Mouse (Mus musculus) MEL (cell line): ENCODE measurements at regions not wholly inside any gene's neighbourhood (a gene's known extent, or its start where the extent isn't known, plus 50 kb on each side); places are given as distances from the start of the nearest gene placed in this dataset.

Experiments used
- DNase-seq: peaks from one replicate; pipeline ENCODE4 v3.0.0; 2011; ENCODE audit warnings: low read depth, low spot score
- H3K27ac ChIP-seq: 2 replicates; pipeline ENCODE4 v1.5.1; 2012; ENCODE audit warnings: low read depth, mild to moderate bottlenecking, control low read depth, low read length, moderate library complexity; ENCODE audit not compliant: control insufficient read depth
- H3K27me3 ChIP-seq, 2 experiments: fragments of 150-350 bp in 1 of 2; sonication (generic) in 1 of 2; 2 replicates each; pipeline ENCODE4 v1.6.1; 2012; ENCODE audit warnings: low read length in 2 of 2, mild to moderate bottlenecking in 2 of 2, improper control_type of control experiment in 1 of 2, moderate library complexity in 1 of 2; ENCODE audit not compliant: insufficient read depth in 2 of 2, control insufficient read depth in 1 of 2
- H3K36me3 ChIP-seq, 2 experiments: 2 replicates each; pipeline ENCODE4 v1.6.1; 2012 to 2014; ENCODE audit warnings: low read length in 2 of 2, improper control_type of control experiment in 1 of 2, inconsistent platforms in 1 of 2, mild to moderate bottlenecking in 1 of 2; ENCODE audit not compliant: insufficient read depth in 2 of 2, control insufficient read depth in 1 of 2
- H3K4me1 ChIP-seq, 2 experiments: fragments of 150-350 bp in 1 of 2; sonication (generic) in 1 of 2; 2 replicates each; pipeline ENCODE4 v1.6.1; 2012; ENCODE audit warnings: low read length in 2 of 2, improper control_type of control experiment in 1 of 2, mild to moderate bottlenecking in 1 of 2; ENCODE audit not compliant: insufficient read depth in 2 of 2, control insufficient read depth in 1 of 2
- H3K4me3 ChIP-seq, 2 experiments: fragments of 150-350 bp in 1 of 2; sonication (generic) in 1 of 2; 2 replicates each; pipeline ENCODE4 v1.5.1; 2012; ENCODE audit warnings: low read depth in 2 of 2, low read length in 2 of 2, mild to moderate bottlenecking in 2 of 2, moderate library complexity in 2 of 2, control low read depth in 1 of 2, improper control_type of control experiment in 1 of 2; ENCODE audit not compliant: control insufficient read depth in 1 of 2, insufficient read depth in 1 of 2
- H3K79me2 ChIP-seq: 2 replicates; pipeline ENCODE4 v1.6.1; 2012; ENCODE audit warnings: mild to moderate bottlenecking, low read length, moderate library complexity; ENCODE audit not compliant: control insufficient read depth, poor library complexity, insufficient read depth
- H3K9ac ChIP-seq: 2 replicates; pipeline ENCODE4 v1.6.1; 2012; ENCODE audit warnings: low read depth, mild to moderate bottlenecking, control low read depth, low read length, moderate library complexity; ENCODE audit not compliant: control insufficient read depth, poor library complexity, severe bottlenecking
- H3K9me3 ChIP-seq: fragments of 150-350 bp; sonication (generic); replicated peaks from 2 replicates; pipeline ENCODE4 v1.6.1; 2012; ENCODE audit warnings: mild to moderate bottlenecking, low read length, improper control_type of control experiment, moderate library complexity; ENCODE audit not compliant: insufficient read depth
- CTCF ChIP-seq, 3 experiments: IDR thresholded peaks in 2 of 3; conservative IDR thresholded peaks in 1 of 3; 2 replicates each; pipeline ENCODE4 v1.5.1; 2011 to 2012; ENCODE audit warnings: low read length in 3 of 3, low read depth in 2 of 3, mild to moderate bottlenecking in 2 of 3, improper control_type of control experiment in 1 of 3, inconsistent platforms in 1 of 3, mixed read lengths in 1 of 3, moderate library complexity in 1 of 3; ENCODE audit not compliant: control insufficient read depth in 1 of 3, insufficient read depth in 1 of 3, poor library complexity in 1 of 3, severe bottlenecking in 1 of 3
- E2F4 ChIP-seq: IDR thresholded peaks from 2 replicates; pipeline ENCODE4 v1.6.1; 2011; ENCODE audit warnings: low read depth, low read length, improper control_type of control experiment, borderline replicate concordance
- ELF1 ChIP-seq: IDR thresholded peaks from 2 replicates; pipeline ENCODE4 v1.6.1; 2014; ENCODE audit warnings: low read depth, mild to moderate bottlenecking, inconsistent platforms, low read length, improper control_type of control experiment, moderate library complexity
- EP300 ChIP-seq, 2 experiments: IDR thresholded peaks; 2 replicates each; pipeline ENCODE4 v1.6.1; 2011; ENCODE audit warnings: improper control_type of control experiment in 2 of 2, low read length in 2 of 2, low read depth in 1 of 2, mild to moderate bottlenecking in 1 of 2
- ETS1 ChIP-seq: IDR thresholded peaks from 2 replicates; pipeline ENCODE4 v1.6.1; 2012; ENCODE audit warnings: low read depth, mild to moderate bottlenecking, inconsistent platforms, low read length, improper control_type of control experiment, moderate library complexity
- GATA1 ChIP-seq: IDR thresholded peaks from 2 replicates; pipeline ENCODE4 v1.6.1; 2011; ENCODE audit warnings: low read depth, low read length, improper control_type of control experiment
- HCFC1 ChIP-seq: IDR thresholded peaks from 2 replicates; pipeline ENCODE4 v1.6.1; 2012; ENCODE audit warnings: low read depth, mild to moderate bottlenecking, inconsistent platforms, low read length, improper control_type of control experiment, moderate library complexity
- MYB ChIP-seq: IDR thresholded peaks from 2 replicates; pipeline ENCODE4 v1.6.1; 2011; ENCODE audit warnings: mild to moderate bottlenecking, low read depth, low read length, improper control_type of control experiment
- MYC ChIP-seq: IDR thresholded peaks from 2 replicates; pipeline ENCODE4 v1.6.1; 2011; ENCODE audit warnings: low read depth, mild to moderate bottlenecking, low read length, improper control_type of control experiment, moderate library complexity
- POLR2A ChIP-seq, 2 experiments: IDR thresholded peaks; 2 replicates each; pipeline ENCODE4 v1.6.1; 2011 to 2012; ENCODE audit warnings: low read length in 2 of 2, mild to moderate bottlenecking in 2 of 2, control low read depth in 1 of 2, improper control_type of control experiment in 1 of 2, low read depth in 1 of 2, moderate library complexity in 1 of 2; ENCODE audit not compliant: control insufficient read depth in 1 of 2, insufficient read depth in 1 of 2, poor library complexity in 1 of 2
- POLR2AphosphoS2 ChIP-seq: IDR thresholded peaks from 2 replicates; pipeline ENCODE4 v1.6.1; 2011; ENCODE audit warnings: low read length, improper control_type of control experiment
- POLR2AphosphoS5 ChIP-seq: IDR thresholded peaks from 2 replicates; pipeline ENCODE4 v1.6.1; 2012; ENCODE audit warnings: low read depth, borderline replicate concordance, mild to moderate bottlenecking, inconsistent platforms, low read length, moderate library complexity, mixed read lengths
- RAD21 ChIP-seq: IDR thresholded peaks from 2 replicates; pipeline ENCODE4 v1.6.1; 2011; ENCODE audit warnings: mild to moderate bottlenecking, low read depth, low read length, improper control_type of control experiment
- RCOR1 ChIP-seq: IDR thresholded peaks from 2 replicates; pipeline ENCODE4 v1.6.1; 2012; ENCODE audit warnings: low read depth, mild to moderate bottlenecking, inconsistent platforms, low read length, improper control_type of control experiment
- SIN3A ChIP-seq: IDR thresholded peaks from 2 replicates; pipeline ENCODE4 v1.6.1; 2012; ENCODE audit warnings: low read length, improper control_type of control experiment, inconsistent platforms
- TAL1 ChIP-seq: IDR thresholded peaks from 2 replicates; pipeline ENCODE4 v1.6.1; 2012; ENCODE audit warnings: mild to moderate bottlenecking, inconsistent platforms, low read length, moderate library complexity, mixed read lengths
- TBP ChIP-seq: IDR thresholded peaks from 2 replicates; pipeline ENCODE4 v1.8.0; 2011; ENCODE audit warnings: low read depth, low read length, improper control_type of control experiment
- TCF12 ChIP-seq: IDR thresholded peaks from 2 replicates; pipeline ENCODE4 v1.6.1; 2014; ENCODE audit warnings: low read depth, mild to moderate bottlenecking, inconsistent platforms, low read length, improper control_type of control experiment, moderate library complexity
- USF1 ChIP-seq: IDR thresholded peaks from 2 replicates; pipeline ENCODE4 v1.6.1; 2014; ENCODE audit warnings: low read depth, mild to moderate bottlenecking, inconsistent platforms, low read length, improper control_type of control experiment, moderate library complexity
- USF2 ChIP-seq, 2 experiments: IDR thresholded peaks; 2 replicates each; pipeline ENCODE4 v1.6.1; 2011 to 2012; ENCODE audit warnings: improper control_type of control experiment in 2 of 2, low read length in 2 of 2, borderline replicate concordance in 1 of 2, inconsistent platforms in 1 of 2, low read depth in 1 of 2, mild to moderate bottlenecking in 1 of 2; ENCODE audit not compliant: insufficient read depth in 1 of 2
- ZC3H11A ChIP-seq: IDR thresholded peaks from 2 replicates; pipeline ENCODE4 v1.6.1; 2012; ENCODE audit warnings: low read depth, mild to moderate bottlenecking, inconsistent platforms, low read length, improper control_type of control experiment
- ZKSCAN1 ChIP-seq: IDR thresholded peaks from 2 replicates; pipeline ENCODE4 v1.6.1; 2012; ENCODE audit warnings: low read depth, mild to moderate bottlenecking, inconsistent platforms, low read length, improper control_type of control experiment, moderate library complexity
- ZMIZ1 ChIP-seq: IDR thresholded peaks from 2 replicates; pipeline ENCODE4 v1.6.1; 2012; ENCODE audit warnings: low read depth, mild to moderate bottlenecking, inconsistent platforms, low read length, improper control_type of control experiment, moderate library complexity

DNA sequence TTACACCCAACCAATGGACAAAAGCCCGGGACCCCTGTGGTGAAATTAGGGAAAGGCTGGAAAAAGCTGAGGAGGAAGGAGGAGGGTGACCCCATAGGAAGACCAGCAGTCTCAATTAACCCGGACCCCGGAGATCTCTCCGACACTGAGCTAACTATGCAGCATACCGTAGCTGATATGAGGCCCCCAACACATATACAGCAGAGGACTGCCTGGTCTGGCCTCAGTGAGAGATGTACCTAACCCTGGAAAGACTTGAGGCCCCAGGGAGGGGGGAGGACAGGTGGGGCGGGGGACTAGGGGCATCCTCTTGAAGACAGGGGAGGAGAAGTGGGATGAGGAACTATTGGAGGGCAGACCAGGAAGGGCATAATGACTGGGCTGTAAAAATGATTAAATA, 69.0 kb upstream of the Usp27x start:
- H3K79me2 ChIP-seq = no peaks in the 10 kb centered on the region
- no peak for DNase-seq
- H3K4me1 ChIP-seq = no peaks in the 10 kb centered on the region
- no peaks in the 10 kb centered on the region for H3K9me3 ChIP-seq
- H3K27me3 ChIP-seq = peaks cover 9 to 13% of the 10 kb centered on the region in 2 experiments
- no peaks in the 10 kb centered on the region for H3K36me3 ChIP-seq
- H3K9ac ChIP-seq = no peak overlapping the region
- TF ChIP-seq ELF1 = no peak
- TF ChIP-seq POLR2AphosphoS5 = no peak
- no peak for TF ChIP-seq ZMIZ1
- no peak for TF ChIP-seq TBP
- no peak for TF ChIP-seq E2F4
- no peak for TF ChIP-seq TAL1
- no peak for TF ChIP-seq CTCF (IDR thresholded peaks at IDR 0.05 in 2 of 3, conservative IDR thresholded peaks at IDR 0.05 in 1 of 3; ENCODE audit: control insufficient read depth in 1 of 3, insufficient read depth in 1 of 3, low read depth in 2 of 3, low read length in 3 of 3, poor library complexity in 1 of 3, severe bottlenecking in 1 of 3)
- TF ChIP-seq EP300 (IDR thresholded peaks at IDR 0.05; ENCODE audit: low read depth in 1 of 2, low read length in 2 of 2) = no peak
- no peak for TF ChIP-seq SIN3A
- no peak for TF ChIP-seq MYB
- no peak for TF ChIP-seq POLR2A (IDR thresholded peaks at IDR 0.05; ENCODE audit: control insufficient read depth in 1 of 2, insufficient read depth in 1 of 2, low read depth in 1 of 2, low read length in 2 of 2, poor library complexity in 1 of 2)
- no peak for TF ChIP-seq ZKSCAN1
- TF ChIP-seq USF2 (IDR thresholded peaks at IDR 0.05; ENCODE audit: borderline replicate concordance in 1 of 2, insufficient read depth in 1 of 2, low read depth in 1 of 2, low read length in 2 of 2) = no peak
- TF ChIP-seq RAD21 = no peak
- no peak for TF ChIP-seq USF1
- TF ChIP-seq RCOR1 = no peak
- no peak for TF ChIP-seq ZC3H11A
- TF ChIP-seq MYC = no peak
- no peak for TF ChIP-seq TCF12
- TF ChIP-seq ETS1 = no peak
- no peak overlapping the region for H3K4me3 ChIP-seq
- H3K27ac ChIP-seq = no peak overlapping the region

DNA sequence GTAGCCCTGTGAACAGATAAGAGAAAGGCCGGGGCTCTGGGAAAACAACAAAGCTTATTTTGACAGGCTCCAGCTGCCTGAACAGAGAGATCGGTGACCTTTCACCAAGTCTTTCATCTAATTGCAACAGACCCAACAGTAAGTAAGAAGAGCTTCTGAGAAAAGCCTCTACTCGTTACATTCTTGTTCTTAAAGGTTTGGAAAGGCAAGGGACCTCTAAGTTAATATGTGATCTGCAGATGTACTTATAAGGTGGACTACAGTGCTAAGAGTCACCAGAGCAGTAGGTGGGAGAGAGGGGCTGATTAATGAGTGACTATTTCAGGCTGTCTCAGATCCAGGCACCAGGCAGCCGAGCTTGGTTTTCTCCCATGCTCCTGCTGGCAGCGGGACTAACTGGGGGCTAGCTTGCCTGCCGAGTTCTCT, 68.4 kb upstream of the Usp27x start:
- Histone ChIP-seq H3K36me3 (no peaks in the 10 kb centered on the region), H3K79me2 (no peaks in the 10 kb centered on the region), H3K9me3 (no peaks in the 10 kb centered on the region), H3K4me1 (no peaks in the 10 kb centered on the region), H3K27me3 (peaks cover 11 to 13% of the 10 kb centered on the region in 2 experiments), H3K4me3 (no peak overlapping the region), H3K9ac (no peak overlapping the region), H3K27ac (no peak overlapping the region)
- DNase-seq = no peak
- TF ChIP-seq TCF12 = no peak
- no peak for TF ChIP-seq ELF1
- no peak for TF ChIP-seq E2F4
- TF ChIP-seq USF2 (IDR thresholded peaks at IDR 0.05; ENCODE audit: borderline replicate concordance in 1 of 2, insufficient read depth in 1 of 2, low read depth in 1 of 2, low read length in 2 of 2) = no peak
- TF ChIP-seq GATA1 = no peak
- no peak for TF ChIP-seq MYB
- TF ChIP-seq HCFC1 = no peak
- no peak for TF ChIP-seq POLR2AphosphoS2
